Mouse (Mus musculus) embryonic fibroblast, embryonic 13.5 days (primary cell): Measurements from ENCODE around the gene Chd4.

Experiments
- CTCF ChIP-seq: IDR thresholded peaks from 2 replicates; pipeline ENCODE4 v1.5.1; 2011; ENCODE audit warnings: mild to moderate bottlenecking, control low read depth, low read length, moderate library complexity, borderline replicate concordance; ENCODE audit not compliant: insufficient read depth
- POLR2A ChIP-seq: IDR thresholded peaks from 2 replicates; pipeline ENCODE4 v1.6.1; 2011; ENCODE audit warnings: low read depth, mild to moderate bottlenecking, control low read depth, low read length, moderate library complexity

DNA sequence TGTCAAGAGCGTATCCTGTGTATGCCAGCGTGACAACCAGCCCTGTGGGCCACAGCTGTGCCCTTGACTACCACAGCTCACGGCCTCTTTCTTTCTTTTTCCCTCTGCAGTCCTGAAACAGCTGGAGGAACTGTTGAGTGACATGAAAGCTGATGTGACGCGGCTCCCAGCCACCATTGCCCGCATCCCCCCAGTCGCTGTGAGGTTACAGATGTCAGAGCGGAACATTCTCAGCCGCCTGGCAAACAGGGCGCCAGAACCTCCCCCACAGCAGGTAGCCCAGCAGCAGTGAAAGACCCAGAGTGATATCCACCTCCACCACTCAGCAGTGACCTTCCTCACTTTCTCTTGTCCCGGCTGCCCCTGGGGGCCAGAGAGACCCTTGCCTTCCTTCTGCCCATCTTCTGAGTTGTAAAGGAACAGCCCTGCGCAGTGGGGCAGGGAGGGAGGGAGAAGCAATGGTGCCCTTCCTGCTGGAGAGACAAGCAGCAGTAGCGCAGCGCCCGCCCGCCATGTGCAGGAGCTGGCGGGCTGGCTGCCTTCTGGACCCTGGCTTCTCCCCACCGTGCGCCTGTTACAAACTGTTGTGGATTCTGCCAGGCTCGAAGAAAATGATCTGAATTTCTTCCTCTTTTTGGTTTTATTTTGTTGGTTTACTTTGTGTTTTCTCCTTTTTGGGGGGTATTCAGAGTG is 34.1 kb downstream of the Chd4 start:
- TF ChIP-seq POLR2A (no peak), CTCF (no peak)
